Mouse (Mus musculus) midbrain, embryonic 15.5 days (tissue): ENCODE data around the gene Ppm1k. TPM values are rescaled to one million over a fixed set of nuclear protein-coding genes. Genes with fewer than 3 reads are reported as not detected.
"Not testable (repeated sequence)": the region's sequence is repeated elsewhere in the genome, so short reads cannot be mapped to it uniquely, and the experiment has no call there.

Experiments used
- ATAC-seq: fragments of 200-750 bp; cut with Nextera tagmentation; replicated peaks from 2 replicates; pipeline ENCODE4 v1.8.0; 2017; ENCODE audit warnings: moderate TSS enrichment
- H3K27ac ChIP-seq: fragments of 300-500 bp; sonication (generic); 2 replicates; pipeline ENCODE4 v1.5.1; 2015; ENCODE audit warnings: mild to moderate bottlenecking, inconsistent platforms
- H3K27me3 ChIP-seq: fragments of 300-500 bp; sonication (generic); replicated peaks from 2 replicates; pipeline ENCODE4 v1.6.1; 2015; ENCODE audit warnings: inconsistent platforms
- H3K36me3 ChIP-seq: fragments of 300-500 bp; sonication (generic); replicated peaks from 2 replicates; pipeline ENCODE4 v1.6.1; 2015; ENCODE audit warnings: inconsistent platforms
- H3K4me1 ChIP-seq: fragments of 300-500 bp; sonication (generic); 2 replicates; pipeline ENCODE4 v1.6.1; 2015; ENCODE audit warnings: inconsistent platforms
- H3K4me2 ChIP-seq: fragments of 300-500 bp; sonication (generic); 2 replicates; pipeline ENCODE4 v1.6.1; 2015; ENCODE audit warnings: inconsistent platforms, mild to moderate bottlenecking, moderate library complexity
- H3K4me3 ChIP-seq: fragments of 300-500 bp; sonication (generic); 2 replicates; pipeline ENCODE4 v1.5.1; 2015; ENCODE audit warnings: mild to moderate bottlenecking, inconsistent platforms
- H3K9ac ChIP-seq: fragments of 300-500 bp; sonication (generic); 2 replicates; pipeline ENCODE4 v1.6.1; 2015; ENCODE audit warnings: mild to moderate bottlenecking, inconsistent platforms
- H3K9me3 ChIP-seq: fragments of 300-500 bp; sonication (generic); 2 replicates; pipeline ENCODE4 v1.6.1; 2016; ENCODE audit warnings: inconsistent platforms
- WGBS: fragments of 180-500 bp; shearing (Covaris S2); methylation state at CpG from one replicate; pipeline ENCODE4 v1.1.7; 2015; ENCODE audit warnings: mixed read lengths; 5-methylcytosine and 5-hydroxymethylcytosine counted together
- polyA plus RNA-seq: library from polyadenylated mRNA; unstranded; fragments of >200 nt; fragmentation: Nextera tagmentation; extraction: Ambion mirVana; gene quantifications from 2 replicates; pipeline ENCODE4 v1.2.1, GENCODE M21; 2015

The Ppm1k gene
- polyA plus RNA-seq, 1 experiment from 2014 or later, result 6.9 TPM

DNA sequence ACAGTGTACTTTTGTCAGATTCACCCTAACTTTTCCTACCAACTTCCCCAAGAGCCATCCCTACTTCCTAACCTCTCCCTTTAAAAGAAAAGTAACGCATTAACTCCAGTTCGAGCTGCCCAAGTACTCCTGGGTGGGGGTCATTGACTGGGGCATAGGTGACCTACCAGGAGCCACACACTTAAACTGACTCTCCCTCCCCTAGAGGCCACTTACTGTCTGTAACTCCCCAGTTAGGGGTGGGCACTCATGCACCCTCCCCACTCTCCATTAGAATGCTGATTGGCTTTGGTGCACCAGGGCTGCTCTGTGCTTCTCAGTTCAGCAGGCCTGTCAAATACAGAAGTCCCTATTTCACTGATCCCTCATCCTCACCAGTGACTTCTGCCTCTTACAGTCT lies 8.3 kb downstream of the Ppm1k start:
- no peaks in the 10 kb centered on the region for H3K27me3 ChIP-seq
- no peak for ATAC-seq
- no peak overlapping the region for H3K4me2 ChIP-seq
- WGBS, result 88% methylated on average over 2 of the region's 2 CpGs
- H3K9ac ChIP-seq, result no peak overlapping the region
- no peak overlapping the region for H3K4me3 ChIP-seq
- H3K27ac ChIP-seq, result no peak overlapping the region
- H3K9me3 ChIP-seq, result no peaks in the 10 kb centered on the region
- no peaks in the 10 kb centered on the region for H3K4me1 ChIP-seq
- H3K36me3 ChIP-seq, result no peaks in the 10 kb centered on the region

- Histone ChIP-seq H3K4me3 (no peak overlapping the region), H3K9me3 (no peaks in the 10 kb centered on the region), H3K36me3 (no peaks in the 10 kb centered on the region), H3K4me1 (no peaks in the 10 kb centered on the region), H3K27me3 (no peaks in the 10 kb centered on the region), H3K9ac (no peak overlapping the region), H3K4me2 (no peak overlapping the region), H3K27ac (no peak overlapping the region)
- ATAC-seq, result no peak
- 92% methylated on average over 10 of the region's 10 CpGs for WGBS
These were observed 10.5 kb downstream of the Ppm1k start for GRCm38 (mm10) chr6:57524742-57525141.

GRCm38 (mm10) chr6:57520749-57521652 lies 14.3 kb downstream of the Ppm1k start:
- H3K9ac ChIP-seq, result no peak overlapping the region
- no peak for ATAC-seq

DNA sequence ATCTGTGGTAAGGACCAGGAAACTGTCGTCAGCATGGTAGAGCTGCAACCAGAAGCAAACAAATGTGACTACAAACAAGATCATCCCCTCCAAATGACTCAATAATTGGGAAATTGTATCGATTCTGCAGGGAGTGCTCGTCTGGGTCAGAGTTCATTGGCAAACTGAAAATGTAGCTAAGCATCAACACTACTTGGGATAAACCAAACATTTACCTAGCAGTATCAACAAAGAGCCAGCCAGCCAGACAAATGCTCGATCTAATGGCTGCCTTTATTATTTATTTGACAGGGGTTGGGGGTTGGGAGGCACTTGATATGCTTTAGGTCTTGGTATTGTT lies 21.3 kb downstream of the Ppm1k start:
- H3K4me2 ChIP-seq, result no peak overlapping the region
- H3K9me3 ChIP-seq, result no peaks in the 10 kb centered on the region
- WGBS, result 79% methylated on average over 4 of the region's 4 CpGs
- peaks cover 5% of the 10 kb centered on the region; the same call in 1 of the 2 replicates for H3K36me3 ChIP-seq
- no peak overlapping the region for H3K9ac ChIP-seq
- no peak for ATAC-seq
- no peak overlapping the region for H3K4me3 ChIP-seq
- H3K4me1 ChIP-seq, result no peaks in the 10 kb centered on the region
- no peaks in the 10 kb centered on the region for H3K27me3 ChIP-seq
- no peak overlapping the region for H3K27ac ChIP-seq

More at GRCm38 (mm10) chr6:57520749-57521652, 14.3 kb downstream of the Ppm1k start:
- no peaks in the 10 kb centered on the region for H3K36me3 ChIP-seq
- no peak overlapping the region for H3K4me3 ChIP-seq
- H3K27ac ChIP-seq, result no peak overlapping the region
- H3K9me3 ChIP-seq, result no peaks in the 10 kb centered on the region
- H3K4me1 ChIP-seq, result no peaks in the 10 kb centered on the region
- no peaks in the 10 kb centered on the region for H3K27me3 ChIP-seq
- H3K4me2 ChIP-seq, result no peak overlapping the region
- 85% methylated on average over 10 of the region's 10 CpGs for WGBS

DNA sequence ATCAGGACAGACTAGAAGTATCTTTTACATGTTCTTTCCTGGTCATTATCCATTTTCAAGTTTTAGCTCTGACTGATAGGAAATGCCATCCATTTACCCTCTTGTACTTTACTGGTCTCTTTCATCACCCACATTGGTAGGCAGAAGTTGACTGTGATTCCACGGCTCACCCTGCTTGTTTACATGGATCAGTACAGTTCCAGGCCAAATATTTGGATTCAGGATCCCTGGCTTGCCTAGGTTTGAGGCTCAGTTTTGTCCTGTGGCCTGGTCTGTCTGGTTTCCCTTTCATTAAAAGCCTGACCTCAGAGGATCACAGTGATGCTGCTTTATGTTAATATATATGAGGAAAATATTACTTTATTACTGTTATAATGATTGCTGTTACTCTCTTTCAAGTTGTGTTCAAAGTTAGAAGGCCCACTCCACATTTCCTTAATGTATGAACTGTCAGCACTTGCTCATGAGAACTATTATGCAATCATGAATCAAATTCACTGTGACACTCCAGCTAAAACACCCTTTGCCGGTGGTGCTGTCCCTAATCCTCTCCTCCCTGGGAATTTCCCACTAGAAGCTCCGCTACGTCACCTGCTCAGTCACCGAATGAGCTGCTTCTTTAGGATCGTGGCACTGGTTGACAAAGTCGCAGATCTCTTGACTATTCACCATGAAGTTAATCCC lies 21.8 kb downstream of the Ppm1k start:
- H3K4me2 ChIP-seq, result no peak overlapping the region
- WGBS, result 68% methylated on average over 7 of the region's 7 CpGs
- H3K9me3 ChIP-seq, result no peaks in the 10 kb centered on the region

GRCm38 (mm10) chr6:57511899-57512298 lies 23.4 kb downstream of the Ppm1k start:
- no peak overlapping the region for H3K4me3 ChIP-seq
- 93% methylated on average over 5 of the region's 5 CpGs for WGBS
- H3K4me2 ChIP-seq, result no peak overlapping the region
- H3K27me3 ChIP-seq, result no peaks in the 10 kb centered on the region
- ATAC-seq, result no peak
- H3K27ac ChIP-seq, result no peak overlapping the region
- no peaks in the 10 kb centered on the region for H3K9me3 ChIP-seq
- H3K9ac ChIP-seq, result no peak overlapping the region
- H3K36me3 ChIP-seq, result peaks cover 5% of the 10 kb centered on the region; the same call in 1 of the 2 replicates
- H3K4me1 ChIP-seq, result no peaks in the 10 kb centered on the region

More for the DNA sequence above, 21.8 kb downstream of the Ppm1k start:
- no peaks in the 10 kb centered on the region for H3K4me1 ChIP-seq
- H3K27ac ChIP-seq, result no peak overlapping the region
- peaks cover 5% of the 10 kb centered on the region; the same call in 1 of the 2 replicates for H3K36me3 ChIP-seq
- no peak overlapping the region for H3K4me3 ChIP-seq
- no peak overlapping the region for H3K9ac ChIP-seq
- H3K27me3 ChIP-seq, result no peaks in the 10 kb centered on the region
- no peak for ATAC-seq

DNA sequence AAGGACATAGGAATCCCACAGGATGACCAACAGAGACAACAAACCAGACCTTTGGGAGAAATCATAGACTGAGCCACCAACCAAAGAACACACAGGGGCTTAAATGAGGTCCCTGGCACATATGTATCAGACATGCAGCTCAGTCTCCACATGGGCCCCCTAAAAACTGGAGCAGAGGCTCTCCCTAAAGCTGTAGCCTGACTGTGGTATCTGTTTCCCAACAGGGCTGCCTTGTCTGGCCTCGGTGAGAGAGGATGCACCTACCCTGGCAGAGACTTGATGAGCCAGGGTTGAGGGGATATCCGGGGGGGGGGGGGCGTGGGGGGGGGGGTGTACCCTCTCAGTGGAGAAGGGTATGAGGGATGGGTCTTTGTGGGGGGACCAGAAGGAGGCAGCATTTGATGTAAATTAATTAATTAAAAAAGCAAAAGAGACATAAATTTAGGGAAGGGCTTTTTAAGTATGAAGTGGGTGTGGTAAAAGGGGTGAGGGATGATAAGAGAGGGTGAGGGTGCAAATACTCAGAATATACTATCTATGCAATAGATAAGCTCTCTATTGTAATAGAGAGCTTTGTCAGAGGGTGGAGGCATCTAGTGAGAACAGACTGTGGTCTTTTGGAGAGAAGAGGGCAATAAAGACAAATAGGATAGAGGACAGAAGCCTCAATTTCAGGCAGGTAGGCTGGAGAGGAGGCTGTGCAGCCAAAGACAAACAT lies 31.4 kb downstream of the Ppm1k start:
- H3K27ac ChIP-seq, result no peak overlapping the region
- no peaks in the 10 kb centered on the region for H3K36me3 ChIP-seq
- no peaks in the 10 kb centered on the region for H3K9me3 ChIP-seq
- H3K9ac ChIP-seq, result no peak overlapping the region
- H3K4me2 ChIP-seq, result no peak overlapping the region
- no peaks in the 10 kb centered on the region for H3K27me3 ChIP-seq
- H3K4me1 ChIP-seq, result no peaks in the 10 kb centered on the region
- H3K4me3 ChIP-seq, result no peak overlapping the region
- 73% methylated on average over 3 of the region's 3 CpGs for WGBS
- ATAC-seq, result no peak

GRCm38 (mm10) chr6:57499209-57499608 lies 36.1 kb downstream of the Ppm1k start:
- Histone ChIP-seq H3K9ac (no peak overlapping the region), H3K36me3 (no peaks in the 10 kb centered on the region), H3K27me3 (no peaks in the 10 kb centered on the region), H3K9me3 (no peaks in the 10 kb centered on the region), H3K4me1 (no peaks in the 10 kb centered on the region), H3K4me3 (no peak overlapping the region), H3K4me2 (no peak overlapping the region), H3K27ac (no peak overlapping the region)
- WGBS, result 79% methylated on average over 2 of the region's 2 CpGs
- ATAC-seq, result no peak

DNA sequence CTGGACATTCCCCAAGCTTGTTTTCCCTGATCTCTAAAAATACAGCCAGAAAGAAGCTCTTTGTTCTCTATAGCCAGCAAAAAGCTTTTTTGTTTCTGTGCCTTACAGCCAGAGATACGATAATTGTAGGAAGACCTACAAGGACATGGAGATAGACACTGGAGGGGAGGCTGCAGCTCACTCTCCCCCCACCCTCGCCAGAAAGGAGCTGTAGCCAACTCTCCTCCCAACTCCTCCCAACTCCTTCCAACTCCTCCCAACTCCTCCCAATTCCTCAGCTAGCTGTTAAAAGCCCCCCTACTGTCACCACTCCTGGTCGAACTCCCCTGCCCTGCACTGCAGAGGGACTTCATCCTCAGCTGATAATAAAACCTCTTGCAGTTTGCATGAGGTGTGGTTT lies 67.1 kb downstream of the Ppm1k start:
- 20% methylated on average over 3 of the region's 3 CpGs for WGBS
- H3K27ac ChIP-seq, H3K27me3 ChIP-seq, H3K9me3 ChIP-seq, H3K4me1 ChIP-seq, H3K4me2 ChIP-seq, H3K9ac ChIP-seq, H3K4me3 ChIP-seq, H3K36me3 ChIP-seq, ATAC-seq: not testable (repeated sequence)

Other genes with a start within 250 kb of the Ppm1k start
- not detected in 2 replicates for gene Vmn1r16, start 206.0 kb downstream of the Ppm1k start, polyA plus RNA-seq
- not detected in 2 replicates for gene Vmn1r17, start 171.7 kb downstream of the Ppm1k start, polyA plus RNA-seq
- gene Vmn1r18, start 139.7 kb downstream of the Ppm1k start, polyA plus RNA-seq, result not detected in 2 replicates
- gene Vmn1r19, start 131.7 kb downstream of the Ppm1k start, polyA plus RNA-seq, result not detected in 2 replicates
- not detected in 2 replicates for gene Vmn1r20, start 106.5 kb downstream of the Ppm1k start, polyA plus RNA-seq
- gene Herc6, start 45.5 kb upstream of the Ppm1k start, polyA plus RNA-seq, result 0.71 and 1.5 TPM in 2 replicates
- gene Pyurf, start 156.6 kb upstream of the Ppm1k start, polyA plus RNA-seq, result 14.6 and 15.6 TPM in 2 replicates
- 91.8 and 92.4 TPM in 2 replicates for gene Lancl2, start 167.1 kb upstream of the Ppm1k start, polyA plus RNA-seq